ENCODE assay signal across 22 mouse cellular contexts in genomic region chr3:42327708-42328107, GRCm38 (mm10).
"Had no signal": no experiment of that assay in that cellular context is flagged by ENCODE, and none has a peak within 500 bp of the region (broad histone marks: within the 10 kb centered on the region; RNA-seq: fewer than 3 reads in every experiment).

No protein-coding gene starts in this region.

- H3K9ac ChIP-seq: limb, embryonic 13.5 days; liver, embryonic 12.5 days; liver, embryonic 15.5 days; lung, embryonic 15.5 days; neural tube, embryonic 12.5 days; neural tube, embryonic 15.5 days; stomach, embryonic 15.5 days had no signal

- H3K36me3 ChIP-seq: limb, embryonic 10.5 days; limb, embryonic 13.5 days; liver, embryonic 12.5 days; liver, embryonic 15.5 days; lung, embryonic 15.5 days; neural tube, embryonic 12.5 days; neural tube, embryonic 15.5 days; stomach, embryonic 15.5 days had no signal

- H3K4me3 ChIP-seq: layer of hippocampus, adult 2 months; limb, embryonic 10.5 days; limb, embryonic 13.5 days; liver, embryonic 12.5 days; liver, embryonic 15.5 days; lung, embryonic 15.5 days; megakaryocyte, embryonic 14.5 days; neural tube, embryonic 12.5 days; neural tube, embryonic 15.5 days; stomach, embryonic 15.5 days had no signal

- DNase-seq: kidney, adult 18-20 months; kidney, postnatal 25 days; layer of hippocampus, adult 9-11 months; liver; lung, adult 18-20 months; lung, postnatal 10 days; lung, postnatal 36 days; right cerebral cortex, adult 18-20 months; right cerebral cortex, postnatal 25 days; spleen, adult 18-20 months; thymus, postnatal 25 days had no signal

- H3K27ac ChIP-seq: kidney, postnatal 0 days; layer of hippocampus, adult 2 months; limb, embryonic 10.5 days; limb, embryonic 13.5 days; liver, embryonic 12.5 days; liver, embryonic 15.5 days; lung, embryonic 15.5 days; neural tube, embryonic 12.5 days; neural tube, embryonic 15.5 days; stomach, embryonic 15.5 days had no signal

- H3K27me3 ChIP-seq: limb, embryonic 13.5 days; liver, embryonic 12.5 days; liver, embryonic 15.5 days; lung, embryonic 15.5 days; megakaryocyte, embryonic 14.5 days; neural tube, embryonic 12.5 days; neural tube, embryonic 15.5 days; stomach, embryonic 15.5 days had no signal

- H3K4me2 ChIP-seq: limb, embryonic 13.5 days; liver, embryonic 12.5 days; liver, embryonic 15.5 days; lung, embryonic 15.5 days; neural tube, embryonic 12.5 days; neural tube, embryonic 15.5 days; stomach, embryonic 15.5 days had no signal

- H3K4me1 ChIP-seq: limb, embryonic 10.5 days; limb, embryonic 13.5 days; liver, embryonic 12.5 days; liver, embryonic 15.5 days; lung, embryonic 15.5 days; megakaryocyte, embryonic 14.5 days; neural tube, embryonic 12.5 days; neural tube, embryonic 15.5 days; stomach, embryonic 15.5 days had no signal

- H3K9me3 ChIP-seq: limb, embryonic 10.5 days; limb, embryonic 13.5 days; liver, embryonic 12.5 days; liver, embryonic 15.5 days; lung, embryonic 15.5 days; megakaryocyte, embryonic 14.5 days; neural tube, embryonic 12.5 days; neural tube, embryonic 15.5 days; stomach, embryonic 15.5 days had no signal

- ATAC-seq: liver, embryonic 12.5 days had no signal
